ENCODE assay signal across 8 mouse cellular contexts in the genomic region with DNA sequence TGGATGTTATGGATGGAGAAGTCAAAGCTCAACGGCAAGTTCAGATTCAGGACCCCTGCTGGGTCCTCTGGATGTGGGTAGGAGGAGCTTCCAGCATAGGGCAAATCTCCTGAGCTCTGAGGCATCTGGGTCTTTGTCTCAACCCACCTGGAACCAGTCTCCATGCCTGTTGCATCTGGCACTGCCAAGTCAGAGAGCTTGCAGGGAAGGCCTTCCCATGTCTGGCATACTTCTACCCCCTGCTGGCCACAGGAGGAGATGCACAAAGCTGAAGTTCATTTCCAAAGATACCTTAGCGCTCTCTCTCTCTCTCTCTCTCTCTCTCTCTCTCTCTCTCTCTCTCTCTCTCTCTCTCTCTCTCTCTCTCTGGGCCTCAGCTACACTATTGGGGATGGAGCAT. TPM values are rescaled to one million over a fixed set of nuclear protein-coding genes. Genes with fewer than 3 reads are reported as not detected.
DNase-seq lines count a peak whose midpoint lies in the region; ATAC-seq and TF ChIP-seq lines count a peak whose summit lies in the region.

No protein-coding gene starts in this region.

- no peaks in the 10 kb centered on the region for H3K27me3 ChIP-seq in heart, postnatal 0 days (ENCODE audit: control insufficient read depth, insufficient read depth, low read length)
- no peaks in the 10 kb centered on the region for H3K27me3 ChIP-seq in hindbrain, embryonic 11.5 days (ENCODE audit: control insufficient read depth, insufficient read depth, low read length)
- no peaks in the 10 kb centered on the region for H3K27me3 ChIP-seq in limb, embryonic 10.5 days (ENCODE audit: low read depth, poor library complexity, severe bottlenecking)
- no peaks in the 10 kb centered on the region for H3K27me3 ChIP-seq in midbrain, embryonic 14.5 days (ENCODE audit: control insufficient read depth, insufficient read depth, low read length)

- TF ChIP-seq EP300 in heart, postnatal 0 days (IDR thresholded peaks at IDR 0.05; ENCODE audit: low read depth), result no peak

- WGBS in heart, postnatal 0 days, result 42% methylated on average over 2 of the region's 2 CpGs
- WGBS in hindbrain, embryonic 11.5 days, result 66% methylated on average over 2 of the region's 2 CpGs
- 58% methylated on average over 2 of the region's 2 CpGs for WGBS in limb, embryonic 10.5 days
- 68% methylated on average over 2 of the region's 2 CpGs for WGBS in midbrain, embryonic 14.5 days

- peak; percentile 96 for TF ChIP-seq CTCF in heart, postnatal 0 days (IDR thresholded peaks at IDR 0.05; ENCODE audit: low read depth)

- peak; percentile 64 for DNase-seq in heart, postnatal 0 days (ENCODE audit: low spot score)
- no peak for DNase-seq in heart, adult 9 months (ENCODE audit: low spot score in 2 of 2)
- DNase-seq in ES-CJ7 (ENCODE audit: low read depth, low spot score), result peak; percentile 61
- DNase-seq in hindbrain, embryonic 11.5 days (ENCODE audit: low spot score), result peak; percentile 66
- DNase-seq in limb, embryonic 10.5 days (ENCODE audit: low spot score), result peak; percentile 59
- peak; percentile 76 for DNase-seq in midbrain, embryonic 14.5 days
- peak; percentile 64 for DNase-seq in thymus, postnatal 25 days

- no peak overlapping the region for H3K4me3 ChIP-seq in heart, postnatal 0 days (ENCODE audit: low read depth, low read length)
- no peak overlapping the region for H3K4me3 ChIP-seq in hindbrain, embryonic 11.5 days (ENCODE audit: low read depth, low read length)
- no peak overlapping the region for H3K4me3 ChIP-seq in limb, embryonic 10.5 days
- H3K4me3 ChIP-seq in midbrain, embryonic 14.5 days (replicated peaks; ENCODE audit: low read depth, low read length), result no peak overlapping the region

- H3K4me1 ChIP-seq in heart, postnatal 0 days (ENCODE audit: control insufficient read depth, insufficient read depth), result no peaks in the 10 kb centered on the region
- no peaks in the 10 kb centered on the region for H3K4me1 ChIP-seq in hindbrain, embryonic 11.5 days (replicated peaks; ENCODE audit: control insufficient read depth, insufficient read depth, low read length)
- peaks cover 7% of the 10 kb centered on the region for H3K4me1 ChIP-seq in limb, embryonic 10.5 days
- no peaks in the 10 kb centered on the region for H3K4me1 ChIP-seq in midbrain, embryonic 14.5 days (ENCODE audit: control insufficient read depth, insufficient read depth, low read length)

- ATAC-seq in heart, postnatal 0 days (ENCODE audit: insufficient read depth, low read depth), result peak; percentile 44; the same call in 1 of the 2 replicates
- ATAC-seq in common myeloid progenitor, adult 5-6 weeks (replicated peaks; ENCODE audit: low read depth, poor library complexity, severe bottlenecking), result peak; percentile 93
- peak; percentile 62 for ATAC-seq in hindbrain, embryonic 11.5 days (ENCODE audit: low FRiP score)
- peak; percentile 54; the same call in 1 of the 2 replicates for ATAC-seq in midbrain, embryonic 14.5 days (ENCODE audit: low FRiP score, low TSS enrichment)

- H3K9ac ChIP-seq in heart, postnatal 0 days (replicated peaks; ENCODE audit: low read depth, low read length), result no peak overlapping the region
- no peak overlapping the region for H3K9ac ChIP-seq in hindbrain, embryonic 11.5 days (ENCODE audit: low read depth, low read length)
- no peak overlapping the region for H3K9ac ChIP-seq in midbrain, embryonic 14.5 days (replicated peaks; ENCODE audit: low read length)

- no peaks in the 10 kb centered on the region for H3K9me3 ChIP-seq in heart, postnatal 0 days (replicated peaks; ENCODE audit: control insufficient read depth, low read length)
- no peaks in the 10 kb centered on the region for H3K9me3 ChIP-seq in hindbrain, embryonic 11.5 days (ENCODE audit: control insufficient read depth, low read length)
- no peaks in the 10 kb centered on the region for H3K9me3 ChIP-seq in limb, embryonic 10.5 days (replicated peaks)
- no peaks in the 10 kb centered on the region for H3K9me3 ChIP-seq in midbrain, embryonic 14.5 days (ENCODE audit: control insufficient read depth, low read length)

- no peak overlapping the region for H3K4me2 ChIP-seq in heart, postnatal 0 days (ENCODE audit: low read depth, low read length)
- no peak overlapping the region for H3K4me2 ChIP-seq in hindbrain, embryonic 11.5 days (replicated peaks; ENCODE audit: low read depth, low read length)
- H3K4me2 ChIP-seq in midbrain, embryonic 14.5 days (ENCODE audit: low read length), result no peak overlapping the region

- H3K36me3 ChIP-seq in heart, postnatal 0 days (replicated peaks; ENCODE audit: control insufficient read depth, insufficient read depth, low read length), result peaks cover 10% of the 10 kb centered on the region; the same call in 1 of the 2 replicates
- no peaks in the 10 kb centered on the region for H3K36me3 ChIP-seq in hindbrain, embryonic 11.5 days (ENCODE audit: control insufficient read depth, insufficient read depth, low read length)
- peaks cover 97% of the 10 kb centered on the region for H3K36me3 ChIP-seq in limb, embryonic 10.5 days
- no peaks in the 10 kb centered on the region for H3K36me3 ChIP-seq in midbrain, embryonic 14.5 days (ENCODE audit: control insufficient read depth, insufficient read depth, low read length)

- no peak overlapping the region for H3K27ac ChIP-seq in heart, postnatal 0 days (ENCODE audit: low read depth)
- H3K27ac ChIP-seq in hindbrain, embryonic 11.5 days (ENCODE audit: low read depth, low read length), result no peak overlapping the region
- H3K27ac ChIP-seq in limb, embryonic 10.5 days, result no peak overlapping the region
- no peak overlapping the region for H3K27ac ChIP-seq in midbrain, embryonic 14.5 days (replicated peaks; ENCODE audit: low read depth, low read length)

RNA-seq across cellular contexts. Expression of a gene that starts 17.1 kb away (rescaled TPM):
- 3.9 and 14.1 TPM in 2 replicates for total RNA-seq in heart, postnatal 0 days (2014; rRNA removed; ENCODE audit: low replicate concordance)
- polyA plus RNA-seq in heart, postnatal 0 days (2015; fragmentation: Nextera tagmentation; extraction: Ambion mirVana), result 2.8 and 2.9 TPM in 2 replicates
- 21.0 and 23.4 TPM in 2 replicates for total RNA-seq in common myeloid progenitor, adult 5-6 weeks (2017)
- polyA plus RNA-seq in hindbrain, embryonic 11.5 days (2014; fragmentation: Nextera tagmentation; extraction: Ambion mirVana), result 14.5 and 19.6 TPM in 2 replicates
- 36.6 and 42.6 TPM in 2 replicates for polyA plus RNA-seq in limb, embryonic 10.5 days (2016; fragmentation: Nextera tagmentation; extraction: Ambion mirVana)
- polyA plus RNA-seq in midbrain, embryonic 14.5 days (2014; fragmentation: Nextera tagmentation; extraction: Ambion mirVana), result 0.90 and 2.4 TPM in 2 replicates

RNA-seq across cellular contexts. Expression of a gene that starts 28.9 kb away (rescaled TPM):
- total RNA-seq in heart, postnatal 0 days (2014; rRNA removed; ENCODE audit: low replicate concordance), result 117 and 140 TPM in 2 replicates
- polyA plus RNA-seq in heart, postnatal 0 days (2015; fragmentation: Nextera tagmentation; extraction: Ambion mirVana), result 129 and 133 TPM in 2 replicates
- 43.7 and 48.9 TPM in 2 replicates for total RNA-seq in common myeloid progenitor, adult 5-6 weeks (2017)
- polyA plus RNA-seq in hindbrain, embryonic 11.5 days (2014; fragmentation: Nextera tagmentation; extraction: Ambion mirVana), result 43.1 and 44.2 TPM in 2 replicates
- polyA plus RNA-seq in limb, embryonic 10.5 days (2016; fragmentation: Nextera tagmentation; extraction: Ambion mirVana), result 64.5 and 71.0 TPM in 2 replicates
- polyA plus RNA-seq in midbrain, embryonic 14.5 days (2014; fragmentation: Nextera tagmentation; extraction: Ambion mirVana), result 58.6 and 80.6 TPM in 2 replicates

RNA-seq across cellular contexts. Expression of a gene that starts 30.8 kb away (rescaled TPM):
- total RNA-seq in heart, postnatal 0 days (2014; rRNA removed; ENCODE audit: low replicate concordance), result 1.6 and 9.2 TPM in 2 replicates
- 0.91 and 1.1 TPM in 2 replicates for polyA plus RNA-seq in heart, postnatal 0 days (2015; fragmentation: Nextera tagmentation; extraction: Ambion mirVana)
- not detected in 2 replicates for total RNA-seq in common myeloid progenitor, adult 5-6 weeks (2017)
- 1.9 and 2.8 TPM in 2 replicates for polyA plus RNA-seq in hindbrain, embryonic 11.5 days (2014; fragmentation: Nextera tagmentation; extraction: Ambion mirVana)
- 0.74 and 1.0 TPM in 2 replicates for polyA plus RNA-seq in limb, embryonic 10.5 days (2016; fragmentation: Nextera tagmentation; extraction: Ambion mirVana)
- 4.5 and 5.6 TPM in 2 replicates for polyA plus RNA-seq in midbrain, embryonic 14.5 days (2014; fragmentation: Nextera tagmentation; extraction: Ambion mirVana)

RNA-seq across cellular contexts. Expression of a gene that starts 33.3 kb away (rescaled TPM):
- total RNA-seq in heart, postnatal 0 days (2014; rRNA removed; ENCODE audit: low replicate concordance), result not detected in 2 replicates
- 0.07 and 0.12 TPM in 2 replicates for polyA plus RNA-seq in heart, postnatal 0 days (2015; fragmentation: Nextera tagmentation; extraction: Ambion mirVana)
- total RNA-seq in common myeloid progenitor, adult 5-6 weeks (2017), result not detected in 2 replicates
- not detected in 2 replicates for polyA plus RNA-seq in hindbrain, embryonic 11.5 days (2014; fragmentation: Nextera tagmentation; extraction: Ambion mirVana)
- polyA plus RNA-seq in limb, embryonic 10.5 days (2016; fragmentation: Nextera tagmentation; extraction: Ambion mirVana), result 0.11 and 0.56 TPM in 2 replicates
- polyA plus RNA-seq in midbrain, embryonic 14.5 days (2014; fragmentation: Nextera tagmentation; extraction: Ambion mirVana), result not detected in 2 replicates

RNA-seq across cellular contexts. Expression of a gene that starts 57.1 kb away (rescaled TPM):
- total RNA-seq in heart, postnatal 0 days (2014; rRNA removed; ENCODE audit: low replicate concordance), result 40.0 and 47.0 TPM in 2 replicates
- polyA plus RNA-seq in heart, postnatal 0 days (2015; fragmentation: Nextera tagmentation; extraction: Ambion mirVana), result 29.8 and 36.9 TPM in 2 replicates
- 20.6 and 24.7 TPM in 2 replicates for total RNA-seq in common myeloid progenitor, adult 5-6 weeks (2017)
- 39.7 and 42.1 TPM in 2 replicates for polyA plus RNA-seq in hindbrain, embryonic 11.5 days (2014; fragmentation: Nextera tagmentation; extraction: Ambion mirVana)
- 17.6 and 19.2 TPM in 2 replicates for polyA plus RNA-seq in limb, embryonic 10.5 days (2016; fragmentation: Nextera tagmentation; extraction: Ambion mirVana)
- 11.7 and 19.5 TPM in 2 replicates for polyA plus RNA-seq in midbrain, embryonic 14.5 days (2014; fragmentation: Nextera tagmentation; extraction: Ambion mirVana)

Comparison
In these comparisons a context has a peak if more than half of its experiments do, and no peak if none do; other contexts are left out.
1. DNase-seq: peak in heart, postnatal 0 days (single experiment), ES-CJ7 (single experiment), hindbrain, embryonic 11.5 days (single experiment), limb, embryonic 10.5 days (single experiment), midbrain, embryonic 14.5 days (single experiment) and thymus, postnatal 25 days (single experiment); none in heart, adult 9 months (0 of 2).
2. Peak in every context shown above with its lines, with median percentiles within 50 percentile points of each other: ATAC-seq.